Mouse (Mus musculus) gastrocnemius, postnatal 10 days (tissue): ENCODE data around the gene F2rl2. TPM values are rescaled to one million over a fixed set of nuclear protein-coding genes. Genes with fewer than 3 reads are reported as not detected.
A peak's percentile ranks its signal among the peaks of the same experiment; 100 is the strongest.

Experiments used
- DNase-seq: peaks from one replicate; pipeline ENCODE4 v3.0.0; 2021; ENCODE audit warnings: mixed read lengths
- total RNA-seq, 2 experiments: library from RNA; stranded (reverse); gene quantifications; 2 replicates each; pipeline ENCODE4 v1.2.3; 2021

Gene F2rl2
- total RNA-seq, 2 experiments from 2014 or later: 0.16 TPM; not detected in 1

- no peak for DNase-seq
Measured at GRCm38 (mm10) chr13:95703376-95703775, 6.7 kb downstream of the F2rl2 start.

GRCm38 (mm10) chr13:95705589-95705988, 8.9 kb downstream of the F2rl2 start:
- DNase-seq: no peak

- no peak for DNase-seq
Measured at GRCm38 (mm10) chr13:95712054-95712453, 15.4 kb downstream of the F2rl2 start.

- DNase-seq: no peak
Measured at GRCm38 (mm10) chr13:95712570-95713268, 16.1 kb downstream of the F2rl2 start.

GRCm38 (mm10) chr13:95714271-95714975, 17.8 kb downstream of the F2rl2 start:
- no peak for DNase-seq

- DNase-seq: no peak
Measured at GRCm38 (mm10) chr13:95715356-95715755, 18.7 kb downstream of the F2rl2 start.

- peak; percentile 61 for DNase-seq
Measured at GRCm38 (mm10) chr13:95719320-95720232, 22.9 kb downstream of the F2rl2 start.

- DNase-seq: no peak
Measured at GRCm38 (mm10) chr13:95730491-95730890, 33.8 kb downstream of the F2rl2 start.

- no peak for DNase-seq
Measured at GRCm38 (mm10) chr13:95739651-95740050, 43.0 kb downstream of the F2rl2 start.

- DNase-seq: no peak
Measured at GRCm38 (mm10) chr13:95741813-95742689, 45.4 kb downstream of the F2rl2 start.

GRCm38 (mm10) chr13:95742881-95743466, 46.3 kb downstream of the F2rl2 start:
- no peak for DNase-seq

- no peak for DNase-seq
Measured at GRCm38 (mm10) chr13:95745451-95745850, 48.8 kb downstream of the F2rl2 start.

- DNase-seq: peak; percentile 73
Measured at GRCm38 (mm10) chr13:95746509-95746908, 49.9 kb downstream of the F2rl2 start.

- no peak for DNase-seq
Measured at GRCm38 (mm10) chr13:95747101-95747500, 50.4 kb downstream of the F2rl2 start.

GRCm38 (mm10) chr13:95747541-95747940, 50.9 kb downstream of the F2rl2 start:
- DNase-seq: no peak

Other genes with a start within 250 kb of the F2rl2 start
- 1 to 10 TPM; 1.3 to 1.7 TPM for gene S100z, start 218.1 kb upstream of the F2rl2 start, total RNA-seq
- under 1 TPM; 0.45 TPM for gene F2rl1, start 171.6 kb upstream of the F2rl2 start, total RNA-seq
- gene F2r, start 78.4 kb upstream of the F2rl2 start, total RNA-seq: 10 to 100 TPM; 16.7 to 20.5 TPM
- gene Iqgap2, start 195.1 kb downstream of the F2rl2 start, total RNA-seq: 1 to 10 TPM; 3.8 to 4.9 TPM